Mouse (Mus musculus) brain, embryonic 14.5 days (tissue): ENCODE measurements around the gene Mylk4.

Experiments used
- CTCF ChIP-seq: fragments of 200-500 bp; IDR thresholded peaks from 2 replicates; pipeline ENCODE4 v1.5.1; 2012; ENCODE audit warnings: inconsistent platforms, mild to moderate bottlenecking, moderate library complexity, borderline replicate concordance; ENCODE audit not compliant: insufficient read depth, insufficient read length; ENCODE audit errors: extremely low read depth
- POLR2A ChIP-seq: fragments of 200-500 bp; IDR thresholded peaks from 2 replicates; pipeline ENCODE4 v1.6.1; 2012; ENCODE audit warnings: mild to moderate bottlenecking, inconsistent platforms, borderline replicate concordance; ENCODE audit not compliant: poor library complexity, insufficient read depth, insufficient read length, severe bottlenecking; ENCODE audit errors: extremely low read depth

DNA sequence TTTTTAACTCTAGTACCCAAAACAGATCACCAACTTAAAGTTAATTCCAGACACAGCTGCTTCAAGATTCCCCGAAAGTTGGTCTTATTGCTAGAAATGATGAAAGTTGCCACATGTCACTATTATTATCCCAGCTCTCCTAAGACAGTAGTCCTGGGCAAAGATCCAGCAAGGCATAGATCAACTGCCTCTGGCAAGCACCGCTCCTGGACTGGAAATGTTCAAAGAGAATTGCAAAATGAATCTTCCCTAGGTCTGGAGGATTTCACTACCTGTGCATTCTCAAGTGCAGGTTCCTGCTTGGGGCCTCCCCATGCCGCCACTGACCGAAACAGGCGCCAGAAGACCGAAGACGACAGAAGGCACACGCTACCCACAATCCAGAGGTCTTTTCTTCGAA, 7.9 kb downstream of the Mylk4 start:
- TF ChIP-seq POLR2A (no peak), CTCF (no peak)
